Mouse (Mus musculus) heart, postnatal 14 days (tissue): Measurements from ENCODE around the gene Cd101. TPM values are rescaled to one million over a fixed set of nuclear protein-coding genes. Genes with fewer than 3 reads are reported as not detected.

ENCODE experiments used
- DNase-seq, 2 experiments: peaks; one replicate each; pipeline ENCODE4 v3.0.0; 2021 to 2022
- intact Hi-C: fragments of 180-260 bp; cut with DNase I; formaldehyde crosslinking; loops from one replicate; pipeline ENCODE4 v1.15.1; 2025
- long read RNA-seq, 2 experiments: library from polyadenylated mRNA; stranded (forward); transcript quantifications; one replicate each; pipeline ENCODE4 v2.0.0; 2021
- total RNA-seq, 2 experiments: library from RNA; stranded (reverse); gene quantifications; 2 replicates each; pipeline ENCODE4 v1.2.3; 2021

Cd101 gene
- under 1 TPM; 0.37 to 0.43 TPM for total RNA-seq
- long read RNA-seq, experiment 1, result 0 reads
- long read RNA-seq, experiment 2, partial matches to known transcripts, result 1 of 1 reads
- long read RNA-seq, experiment 2, other reads (novel, unspliced or antisense), result 0 of 1 reads

DNA sequence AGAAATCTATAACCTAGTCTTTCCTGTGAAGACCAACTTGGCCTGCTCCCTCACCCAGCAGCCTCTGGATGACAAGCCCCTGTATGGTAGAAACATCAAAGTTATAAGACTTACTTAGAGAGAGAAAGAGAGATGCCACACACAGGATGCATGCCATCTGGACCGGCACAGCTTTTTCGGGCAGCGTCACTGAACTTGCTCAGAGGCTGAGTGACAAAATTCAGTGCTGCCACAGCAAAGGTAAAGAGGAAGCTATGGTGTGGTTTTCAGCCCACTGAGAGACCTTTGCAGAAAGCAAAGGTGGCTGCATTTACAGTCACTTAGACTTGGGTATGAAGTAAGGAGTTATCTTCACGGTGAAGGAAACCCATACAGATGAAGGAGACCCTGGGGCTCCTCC is at the start of gene Cd101:
Gene Cd101 (minus strand): TSS at position 218 of the 400 bp plus-strand sequence.
- intact Hi-C loops, result no loop called here
- DNase-seq, result no peak

DNA sequence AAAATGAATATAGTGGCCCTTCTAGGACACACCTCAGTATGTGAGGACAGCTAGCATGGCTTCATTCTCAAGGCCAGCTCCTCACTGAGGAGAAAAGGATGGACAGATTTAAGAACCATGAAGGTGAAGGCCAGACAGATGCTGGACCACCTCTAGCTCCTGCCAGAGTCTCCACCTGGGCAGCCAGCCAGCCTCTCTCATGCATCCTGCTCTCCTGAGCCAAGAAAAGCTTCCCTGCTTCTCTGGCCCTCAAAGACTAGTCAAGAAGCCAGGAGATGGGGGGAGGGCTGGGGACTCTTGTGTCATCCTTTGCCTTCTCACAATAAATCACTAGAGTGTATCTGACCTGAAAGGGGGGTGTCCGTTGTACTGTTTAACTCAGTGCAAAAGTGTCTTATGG is 49.0 kb upstream of the Cd101 start:
- intact Hi-C loops, result no loop called here
- DNase-seq, result peak; percentile 70 to 76

DNA sequence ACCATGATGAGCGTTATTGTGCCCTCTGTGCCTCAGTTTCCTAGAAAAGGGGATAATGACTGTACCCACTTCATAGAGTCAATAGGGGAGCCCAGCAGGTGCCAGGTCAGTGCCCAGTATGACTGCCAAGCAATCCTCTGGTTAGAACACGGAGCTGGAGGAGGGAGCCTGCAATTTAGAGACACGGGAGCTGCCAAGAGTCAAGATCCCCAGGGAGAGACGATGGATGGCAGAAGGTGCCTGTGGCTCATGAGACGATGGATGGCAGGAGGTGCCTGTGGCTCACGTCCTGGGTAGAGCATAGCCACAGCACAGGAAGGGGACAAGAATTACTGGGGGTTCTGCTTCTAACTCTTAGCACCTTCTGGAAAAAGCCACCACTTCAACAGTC is 48.3 kb upstream of the Cd101 start:
- intact Hi-C loops, result no loop called here
- DNase-seq, result no peak

DNA sequence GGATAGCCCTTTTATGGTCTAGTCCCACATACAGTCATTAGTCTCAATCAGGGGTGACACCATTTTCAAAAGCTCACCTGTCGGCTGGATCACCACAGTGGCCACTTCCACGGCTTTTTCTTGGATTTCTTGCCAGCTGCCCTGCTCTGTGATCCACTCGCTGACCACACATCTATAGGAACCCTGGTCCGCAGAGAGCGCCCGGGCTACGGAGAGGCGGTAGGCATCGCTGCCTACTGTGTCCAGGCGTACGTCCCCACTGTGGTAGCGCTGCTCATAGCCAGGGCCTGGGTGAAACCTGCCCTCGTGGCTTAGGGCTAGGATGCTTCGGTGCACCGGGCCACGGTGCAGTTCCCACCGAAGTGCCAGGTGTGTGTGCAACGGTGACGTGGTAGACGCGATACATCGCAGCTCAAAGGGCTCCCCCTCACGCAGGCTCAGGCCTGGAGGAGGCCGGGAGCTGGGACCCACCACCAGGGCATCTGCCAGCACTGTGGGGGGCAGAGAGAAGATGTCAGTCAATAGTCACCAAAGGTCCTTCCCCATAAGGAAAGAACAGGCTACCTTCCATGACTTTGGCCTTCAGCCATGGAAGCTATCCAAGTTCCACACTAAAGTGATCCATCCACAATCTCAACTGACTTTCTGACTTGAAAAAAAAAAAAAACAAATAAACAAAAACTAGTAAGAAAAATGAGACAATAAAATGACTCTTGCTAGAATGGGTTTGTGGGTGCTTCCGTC is 47.8 kb upstream of the Cd101 start:
- intact Hi-C loops, result no loop called here

DNA sequence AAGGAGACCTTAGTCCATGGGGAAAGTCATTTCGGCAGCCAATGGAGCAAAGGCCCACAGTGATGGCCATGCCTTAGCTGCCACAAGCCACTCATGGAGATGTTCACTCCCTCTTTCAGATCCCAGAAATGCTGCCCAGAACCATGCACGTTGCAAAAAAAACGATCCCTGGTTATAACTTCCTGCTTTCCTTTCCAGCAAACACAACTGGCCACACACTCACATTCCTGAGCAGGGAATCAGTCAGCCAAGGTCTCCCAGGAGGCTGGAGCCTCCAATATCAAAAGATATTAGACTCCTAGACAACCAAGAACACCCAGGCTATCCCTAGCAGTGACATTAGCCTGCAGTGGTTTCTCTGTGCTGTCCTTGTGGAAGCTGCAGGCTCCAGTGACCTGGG is 46.5 kb upstream of the Cd101 start:
- no peak for DNase-seq
- intact Hi-C loops, result no loop called here

More for the DNA sequence above, 47.8 kb upstream of the Cd101 start:
- DNase-seq, result peak in 1 of 2 experiments; percentile 35

DNA sequence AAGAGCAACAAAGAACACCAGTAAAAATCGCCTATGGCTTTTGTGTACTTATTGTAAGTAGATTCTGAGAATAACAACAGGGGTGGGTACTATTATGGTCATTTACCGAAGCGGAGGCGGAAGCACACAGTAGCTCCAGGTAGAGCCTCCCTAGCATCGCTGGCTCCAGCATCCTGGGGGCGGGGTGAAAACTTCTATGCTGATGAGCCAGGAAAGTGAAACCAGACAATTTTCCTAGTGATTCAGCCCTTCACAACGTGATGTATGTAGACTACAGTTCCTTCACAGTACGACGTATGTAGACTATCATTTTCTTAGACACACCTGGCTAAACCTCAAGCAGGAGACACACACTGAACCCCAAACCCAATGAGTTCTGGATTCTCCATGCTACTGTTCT is 44.0 kb upstream of the Cd101 start:
- no peak for DNase-seq
- intact Hi-C loops, result loop anchor here (5.0 kb wide), 1 partner anchor 34 kb away; no protein-coding TSS in a partner anchor

DNA sequence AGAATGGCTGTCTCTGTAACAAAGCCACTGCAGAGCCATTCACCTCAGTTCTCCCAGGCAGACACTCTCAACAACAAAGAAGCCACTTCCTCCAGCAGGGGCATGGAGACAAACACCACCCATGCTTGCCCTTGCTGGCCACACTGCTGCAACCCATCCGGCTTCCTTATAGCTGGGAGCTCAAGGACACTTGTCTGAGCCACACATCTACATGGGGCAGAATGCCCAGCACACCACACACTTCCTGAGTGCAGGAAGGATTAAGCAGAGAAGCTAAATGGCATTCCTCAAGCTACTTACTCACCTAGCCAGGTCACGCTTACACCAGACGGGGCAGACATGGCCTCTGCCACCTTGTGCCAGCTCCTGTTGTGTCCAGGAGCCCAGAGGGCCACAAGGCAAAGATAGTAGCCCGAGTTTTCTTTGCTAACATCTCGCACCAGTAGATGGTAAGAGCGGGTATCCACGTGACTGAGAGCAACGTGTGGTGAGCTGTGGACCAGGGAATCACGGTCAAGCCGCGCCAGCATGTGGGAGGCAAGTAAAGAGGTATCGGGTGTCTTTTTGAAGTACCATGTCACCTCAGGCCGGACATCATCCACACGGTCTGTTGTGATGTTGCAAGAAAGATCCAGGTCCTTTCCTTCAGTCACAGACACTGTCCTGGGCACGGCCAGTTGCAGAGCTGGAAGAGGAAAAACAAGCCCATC is 43.3 kb upstream of the Cd101 start:
- intact Hi-C loops, result loop anchor here (5.0 kb wide), 1 partner anchor 35 kb away; no protein-coding TSS in a partner anchor

DNA sequence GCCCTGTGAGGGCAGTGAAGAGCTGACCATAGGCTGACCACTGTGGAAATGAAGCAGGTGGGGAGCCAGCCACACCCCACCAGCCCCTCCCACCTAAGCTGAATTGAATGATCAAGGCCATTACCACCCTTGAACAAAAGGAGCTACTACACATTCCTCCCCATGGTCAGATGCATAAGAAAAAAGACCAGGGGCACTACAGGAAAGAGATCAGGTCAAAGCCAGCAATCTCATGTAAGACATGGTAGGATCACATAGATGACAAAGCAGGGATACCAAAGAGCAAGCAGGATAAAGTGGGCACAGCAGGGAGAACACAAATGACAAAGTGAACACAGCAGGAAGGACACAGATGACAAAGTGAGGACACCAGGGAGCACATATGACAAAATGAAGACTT is 42.2 kb upstream of the Cd101 start:
- intact Hi-C loops, result loop anchor here (5.0 kb wide), 1 partner anchor 36 kb away; no protein-coding TSS in a partner anchor
- no peak for DNase-seq

More for the DNA sequence above, 43.3 kb upstream of the Cd101 start:
- DNase-seq, result no peak

DNA sequence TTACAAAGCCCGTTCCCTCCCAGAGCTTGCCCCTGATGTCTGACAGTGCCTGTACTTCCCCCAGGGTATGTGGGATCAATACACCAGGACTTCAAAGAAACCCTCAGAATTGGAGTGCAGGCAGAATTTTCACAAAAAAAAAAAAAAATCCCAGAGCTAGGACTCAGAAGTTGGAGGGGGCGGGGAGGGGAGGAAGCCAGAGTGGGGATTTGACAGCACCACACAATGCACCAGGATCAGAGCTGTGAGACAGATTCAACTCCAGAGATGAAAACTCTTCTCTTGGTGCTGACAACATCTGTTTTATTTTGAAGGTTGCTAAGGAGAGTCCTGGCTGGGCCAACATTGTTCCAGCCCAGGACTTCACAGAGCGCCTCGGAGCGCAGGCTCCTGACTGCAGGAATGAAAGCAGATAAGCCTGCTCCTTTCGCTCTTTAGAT is 41.5 kb upstream of the Cd101 start:
- intact Hi-C loops, result loop anchor here (5.0 kb wide), 1 partner anchor 36 kb away; no protein-coding TSS in a partner anchor
- peak; percentile 58 to 64 for DNase-seq

DNA sequence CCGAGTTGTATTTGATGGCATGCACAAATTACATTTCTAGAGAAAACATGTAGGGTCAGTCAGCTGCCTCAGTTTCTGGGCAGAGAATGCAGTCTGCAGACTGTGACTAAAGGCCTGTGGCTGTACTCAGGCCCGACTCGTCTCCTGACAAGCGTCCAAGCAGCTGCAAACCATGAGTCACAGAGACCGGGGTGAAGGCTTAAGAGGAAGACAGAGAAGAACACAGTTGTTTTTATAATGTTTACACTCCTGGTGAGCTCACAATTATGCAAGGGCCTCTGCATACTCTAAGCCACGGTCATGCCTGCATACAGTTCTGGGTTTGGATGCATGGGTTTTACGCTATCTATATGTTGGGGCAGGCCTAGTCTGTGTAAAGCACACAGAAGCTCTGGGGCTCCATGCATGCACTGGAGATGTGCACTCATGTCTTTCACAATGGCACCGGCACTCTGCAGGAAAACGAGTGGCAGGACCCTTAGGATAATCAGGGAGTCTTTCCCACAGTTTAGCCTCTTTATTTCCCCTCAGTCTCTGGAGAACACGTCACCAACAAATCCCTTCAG is 41.0 kb upstream of the Cd101 start:
- peak; percentile 69 to 77 for DNase-seq
- intact Hi-C loops, result loop anchor here (5.0 kb wide), 1 partner anchor 37 kb away; no protein-coding TSS in a partner anchor

DNA sequence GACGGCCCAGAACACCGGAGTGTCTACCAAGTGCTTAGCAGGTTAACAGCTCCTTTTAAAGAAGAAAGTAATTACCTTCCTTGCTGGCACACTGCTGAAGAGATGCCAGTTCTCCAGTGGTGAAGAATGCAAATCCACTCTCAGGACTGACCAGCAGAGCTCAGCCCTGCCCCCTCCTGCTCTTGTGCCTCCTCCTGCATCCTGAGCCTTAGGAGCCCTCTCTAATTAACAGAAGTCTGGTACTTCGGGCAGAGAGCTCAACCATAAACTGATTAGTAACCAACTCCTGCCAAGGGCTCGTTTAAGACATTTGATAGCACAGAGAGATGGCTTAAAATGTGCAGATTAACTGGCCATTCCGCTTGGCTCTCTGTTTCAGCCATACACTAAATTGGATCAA is 39.3 kb upstream of the Cd101 start:
- DNase-seq, result no peak
- intact Hi-C loops, result no loop called here

DNA sequence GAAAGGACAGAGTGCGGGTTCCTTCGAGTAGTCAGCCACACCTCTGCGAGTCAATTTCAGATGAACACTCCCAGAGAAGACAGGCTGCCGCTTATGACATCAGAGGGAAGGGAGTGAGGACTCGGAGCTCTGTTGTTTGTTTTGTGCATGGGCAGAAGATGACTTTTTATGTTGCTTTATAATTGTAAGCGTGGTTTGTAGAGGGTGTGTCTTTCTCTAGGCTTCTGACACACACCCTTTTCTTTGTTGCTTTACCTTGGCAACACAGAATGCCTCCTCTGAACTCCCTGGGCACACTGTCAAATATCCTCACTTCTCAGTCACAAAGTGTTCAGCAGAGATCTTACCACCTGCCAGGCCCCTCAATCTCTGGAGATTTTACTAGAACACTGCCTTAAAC is 36.8 kb upstream of the Cd101 start:
- no peak for DNase-seq
- intact Hi-C loops, result no loop called here

DNA sequence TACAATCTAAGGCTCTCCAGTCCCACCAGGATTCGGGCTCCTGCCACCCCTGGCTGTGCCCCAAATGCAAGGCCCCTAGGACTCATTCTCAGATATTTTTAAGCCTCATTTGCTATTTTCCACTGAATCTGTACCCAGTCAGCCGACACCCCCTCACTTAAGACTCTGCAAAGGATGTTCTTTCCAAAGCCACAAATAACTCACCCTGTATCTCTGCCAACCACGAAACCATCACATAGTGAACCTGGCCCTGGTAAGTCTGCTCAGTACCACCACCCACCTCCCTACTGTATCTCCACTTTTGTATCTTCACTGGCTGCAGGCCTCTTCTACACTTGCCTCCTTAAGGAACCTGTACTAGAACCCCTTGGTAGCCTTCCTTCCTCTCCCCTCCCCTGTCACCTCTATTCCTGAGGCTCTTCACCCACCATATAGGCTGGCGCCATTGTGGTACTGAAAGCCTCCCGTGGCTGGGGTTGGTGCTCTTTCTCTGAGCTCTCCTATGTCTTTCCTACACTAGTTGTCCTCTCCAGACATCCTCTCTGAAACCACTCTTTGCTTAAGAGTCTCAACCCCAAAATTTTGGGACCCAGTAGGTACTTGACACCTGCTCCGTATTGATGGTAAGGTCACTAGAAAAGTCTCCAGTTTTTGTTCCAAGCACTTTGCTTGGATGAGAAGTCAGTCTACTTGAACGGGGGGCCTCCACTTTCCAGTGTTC is 32.7 kb upstream of the Cd101 start:
- DNase-seq, result no peak
- intact Hi-C loops, result no loop called here

DNA sequence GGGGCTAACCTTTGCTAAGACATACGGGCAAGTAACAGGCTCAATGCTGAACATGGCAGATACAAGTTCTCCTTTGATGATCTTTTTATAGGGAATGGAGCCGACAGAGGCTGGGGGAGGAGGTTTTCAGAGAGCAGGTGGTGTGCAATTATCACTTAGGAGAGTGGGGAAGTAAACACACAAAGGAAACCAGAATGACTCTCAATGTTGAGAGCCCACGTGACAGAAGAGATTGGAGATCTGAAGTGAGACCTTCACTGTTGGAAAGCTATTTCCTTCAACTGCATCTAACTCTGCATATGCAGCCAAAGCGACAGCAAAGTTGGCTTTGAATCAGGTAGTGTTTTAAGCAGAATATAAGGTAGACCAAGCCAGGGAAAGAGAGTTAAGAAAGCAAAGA is 29.9 kb upstream of the Cd101 start:
- intact Hi-C loops, result no loop called here

DNA sequence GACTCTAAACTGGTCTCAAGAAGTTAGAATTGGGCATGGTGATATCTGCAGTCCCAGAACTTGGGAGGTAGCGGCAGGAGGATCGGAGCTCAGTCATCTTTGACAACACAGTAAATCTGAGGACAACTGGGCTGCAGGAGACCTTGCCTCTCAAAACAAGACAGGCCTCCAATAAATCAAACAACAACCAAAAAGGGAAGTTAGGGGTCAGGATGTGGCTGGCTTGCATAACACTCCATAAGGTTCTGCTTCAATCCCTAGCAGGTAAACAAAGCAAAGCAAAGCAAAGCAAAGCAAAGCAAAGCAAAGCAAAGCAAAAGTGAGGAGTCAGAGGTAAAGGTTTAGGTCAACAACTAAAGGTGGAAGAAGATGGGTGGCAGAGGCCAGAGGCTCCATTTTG is 28.8 kb upstream of the Cd101 start:
- no peak for DNase-seq
- intact Hi-C loops, result no loop called here

More for the DNA sequence above, 29.9 kb upstream of the Cd101 start:
- DNase-seq, result no peak

DNA sequence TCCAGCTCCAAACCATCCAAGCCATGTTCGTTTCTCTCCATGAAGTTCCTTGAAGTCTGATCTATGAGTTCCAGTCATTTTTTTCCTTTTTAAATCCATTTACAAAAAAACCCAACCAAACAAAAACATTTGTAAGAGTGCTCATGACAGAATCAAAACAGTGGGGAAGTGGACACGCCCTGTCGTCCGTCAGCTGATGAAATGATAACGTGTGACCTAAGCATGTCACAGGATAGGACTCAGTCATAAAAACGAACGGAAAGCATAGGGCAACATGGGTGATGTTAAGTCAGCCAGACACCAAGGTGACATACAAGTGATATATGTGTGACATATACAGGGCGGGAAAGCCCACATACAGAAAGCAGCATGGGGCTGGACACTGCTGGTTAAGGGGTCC is 25.9 kb upstream of the Cd101 start:
- intact Hi-C loops, result no loop called here
- no peak for DNase-seq

DNA sequence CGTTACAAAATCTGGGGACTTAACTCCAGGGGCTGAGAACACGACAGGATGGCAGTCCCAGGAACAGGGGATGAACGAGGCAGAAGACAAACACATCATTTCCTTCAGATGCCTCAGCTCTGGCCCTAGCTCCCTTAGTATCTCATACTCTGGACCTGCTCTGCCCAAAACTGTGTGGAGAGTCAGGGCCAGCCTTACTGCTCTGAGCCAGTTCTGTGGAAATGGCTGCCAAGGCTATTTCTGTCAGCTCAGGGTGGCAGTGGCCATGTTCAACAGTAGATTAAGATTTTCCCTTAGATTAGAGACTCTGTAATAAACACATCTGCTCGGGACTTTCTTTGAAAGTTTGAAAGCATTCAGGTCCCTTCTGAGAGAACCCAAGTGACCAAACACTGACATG is 22.2 kb upstream of the Cd101 start:
- no peak for DNase-seq
- intact Hi-C loops, result no loop called here

DNA sequence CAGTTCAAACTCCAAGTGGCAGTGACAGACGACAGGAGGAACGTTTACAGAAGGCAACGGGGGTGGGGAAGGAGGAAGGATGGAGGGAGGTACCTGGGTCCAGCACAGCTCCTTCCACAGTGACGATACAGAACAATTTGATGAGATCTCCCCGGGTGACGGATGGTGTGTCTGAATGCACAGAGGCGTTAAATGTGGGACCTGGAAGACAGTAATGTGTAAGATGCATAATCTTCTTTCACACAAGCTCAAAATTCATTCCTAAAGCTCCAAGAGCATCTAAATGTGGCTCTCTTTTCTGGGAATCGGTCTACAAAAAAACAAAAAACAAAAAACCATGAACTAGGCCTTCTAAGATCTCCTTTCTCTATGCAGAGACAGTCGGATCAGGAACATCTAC is 20.6 kb upstream of the Cd101 start:
- no peak for DNase-seq
- intact Hi-C loops, result no loop called here

DNA sequence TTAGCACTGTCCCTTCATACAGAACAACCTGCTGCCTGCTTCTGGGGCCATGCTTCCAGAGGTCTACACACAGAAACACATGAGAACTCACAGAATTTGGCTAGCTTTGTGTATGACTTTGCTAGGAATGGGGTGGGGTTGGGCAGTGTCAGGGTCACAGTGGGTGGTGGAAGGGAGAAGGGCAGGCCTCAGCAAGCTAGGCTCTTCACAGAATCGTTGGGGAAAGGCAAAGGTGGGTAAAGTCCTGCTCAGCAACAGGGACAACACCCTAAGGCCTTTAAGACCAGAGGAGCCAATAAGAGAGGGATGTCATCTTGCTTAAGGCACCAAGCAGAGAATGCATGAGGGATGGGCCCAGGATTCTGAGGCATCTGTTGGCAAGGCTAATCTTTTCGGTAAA is 19.4 kb upstream of the Cd101 start:
- DNase-seq, result no peak
- intact Hi-C loops, result no loop called here

DNA sequence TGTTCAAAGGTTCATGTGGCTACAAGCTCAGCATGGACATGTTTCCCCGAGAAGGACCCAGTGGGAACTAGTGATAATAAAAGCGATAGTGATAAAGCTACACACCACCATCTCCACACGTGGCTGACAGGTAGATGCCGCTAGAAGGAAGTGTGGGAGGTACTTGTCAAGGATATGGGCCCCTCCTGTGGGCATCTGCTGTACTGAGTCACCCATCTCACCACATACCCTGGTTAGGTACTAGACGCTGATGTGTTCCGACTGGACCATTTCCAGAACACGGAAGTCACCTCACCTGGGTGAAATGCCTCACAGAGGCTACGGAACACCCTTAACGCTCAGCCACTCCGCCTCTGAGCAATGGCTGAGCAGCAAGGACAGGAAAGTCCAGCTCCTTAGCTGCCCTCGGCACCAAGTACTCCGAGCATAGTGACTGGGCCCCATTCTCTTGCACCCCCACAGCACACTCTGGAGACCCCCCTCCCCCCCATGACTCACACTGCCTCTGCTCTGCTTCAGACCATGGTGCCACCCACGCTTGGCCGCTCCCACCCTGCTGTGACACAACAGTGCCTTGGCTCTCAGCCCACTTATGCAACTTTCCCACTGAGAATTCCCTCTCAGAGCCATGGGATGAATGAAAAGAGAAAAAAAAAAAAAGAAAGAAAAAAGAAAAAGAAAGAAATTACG is 18.4 kb upstream of the Cd101 start:
- peak; percentile 76 to 77 for DNase-seq
- intact Hi-C loops, result no loop called here
